Mouse (Mus musculus): ENCODE measurements around the gene Oas1g.
"Not testable (repeated sequence)": the region's sequence is repeated elsewhere in the genome, so short reads cannot be mapped to it uniquely, and the experiment has no call there.

Oas1g gene

GRCm38 (mm10) chr5:120890991-120891390 lies 3.6 kb upstream of the Oas1g start:
- DNase-seq (ENCODE audit: low read depth, low spot score) = no peak

- no peak for DNase-seq (ENCODE audit: low read depth, low spot score)
Measured at GRCm38 (mm10) chr5:120890026-120890425, 2.6 kb upstream of the Oas1g start.

GRCm38 (mm10) chr5:120888294-120888815 lies 942 bp upstream of the Oas1g start:
- DNase-seq (ENCODE audit: low read depth, low spot score) = peak; percentile 95

GRCm38 (mm10) chr5:120887831-120888230 lies 418 bp upstream of the Oas1g start:
- DNase-seq (ENCODE audit: low read depth, low spot score) = peak; percentile 34

GRCm38 (mm10) chr5:120881681-120882080 lies 5.7 kb downstream of the Oas1g start:
- not testable (repeated sequence) for DNase-seq (ENCODE audit: low read depth, low spot score)

- DNase-seq (ENCODE audit: low read depth, low spot score) = not testable (repeated sequence)
Measured at GRCm38 (mm10) chr5:120878803-120879202, 8.6 kb downstream of the Oas1g start.

- not testable (repeated sequence) for DNase-seq (ENCODE audit: low read depth, low spot score)
Measured at GRCm38 (mm10) chr5:120877407-120877806, 10.0 kb downstream of the Oas1g start.

- not testable (repeated sequence) for DNase-seq (ENCODE audit: low read depth, low spot score)
Measured at GRCm38 (mm10) chr5:120876839-120877238, 10.6 kb downstream of the Oas1g start.

GRCm38 (mm10) chr5:120871469-120871868 lies 15.9 kb downstream of the Oas1g start:
- no peak for DNase-seq (ENCODE audit: low read depth, low spot score)

- DNase-seq (ENCODE audit: low read depth, low spot score) = no peak
Measured at GRCm38 (mm10) chr5:120870782-120871181, 16.6 kb downstream of the Oas1g start.

GRCm38 (mm10) chr5:120870081-120870480 lies 17.3 kb downstream of the Oas1g start:
- DNase-seq (ENCODE audit: low read depth, low spot score) = no peak

- DNase-seq (ENCODE audit: low read depth, low spot score) = no peak
Measured at GRCm38 (mm10) chr5:120869436-120870015, 17.9 kb downstream of the Oas1g start.

- DNase-seq (ENCODE audit: low read depth, low spot score) = peak; percentile 82
Measured at GRCm38 (mm10) chr5:120865336-120865860, 22.0 kb downstream of the Oas1g start.

GRCm38 (mm10) chr5:120861121-120861520 lies 26.3 kb downstream of the Oas1g start, which contains the start of gene Oas1h:
Oas1h (plus strand) TSS chr5:120861421.
- DNase-seq (ENCODE audit: low read depth, low spot score) = no peak

GRCm38 (mm10) chr5:120859241-120859640 lies 28.2 kb downstream of the Oas1g start:
- DNase-seq (ENCODE audit: low read depth, low spot score) = no peak

- peak; percentile 81 for DNase-seq (ENCODE audit: low read depth, low spot score)
Measured at GRCm38 (mm10) chr5:120849601-120850136, 37.7 kb downstream of the Oas1g start.

GRCm38 (mm10) chr5:120847067-120847466 lies 40.3 kb downstream of the Oas1g start, which contains the start of gene Oas1f:
Oas1f (plus strand) TSS chr5:120847367.
- no peak for DNase-seq (ENCODE audit: low read depth, low spot score)

GRCm38 (mm10) chr5:120844713-120845112 lies 42.7 kb downstream of the Oas1g start:
- DNase-seq (ENCODE audit: low read depth, low spot score) = no peak

GRCm38 (mm10) chr5:120836731-120837585 lies 50.5 kb downstream of the Oas1g start:
- DNase-seq (ENCODE audit: low read depth, low spot score) = peak; percentile 90

GRCm38 (mm10) chr5:120833335-120834280 lies 53.8 kb downstream of the Oas1g start:
- peak; percentile 82 for DNase-seq (ENCODE audit: low read depth, low spot score)

GRCm38 (mm10) chr5:120831031-120831430 lies 56.4 kb downstream of the Oas1g start:
- DNase-seq (ENCODE audit: low read depth, low spot score) = no peak
